Mouse (Mus musculus) heart, postnatal 0 days (tissue): ENCODE data around the gene Tnfsf11.

Experiments
- CTCF ChIP-seq: IDR thresholded peaks from 2 replicates; pipeline ENCODE4 v1.5.1; 2016; ENCODE audit warnings: antibody characterized with exemption, control low read depth, low read depth
- EP300 ChIP-seq: IDR thresholded peaks from 2 replicates; pipeline ENCODE4 v1.6.1; 2016; ENCODE audit warnings: antibody characterized with exemption, low read depth

- TF ChIP-seq CTCF = no peak
- TF ChIP-seq EP300 = no peak
Measured at GRCm38 (mm10) chr14:78319000-78319399, 11.2 kb upstream of the Tnfsf11 start.
